Mouse (Mus musculus) E14TG2a.4 (cell line): ENCODE measurements around the gene Akap1.

Experiments used
- CTCF ChIP-seq: conservative IDR thresholded peaks from 2 replicates; pipeline ENCODE4 v1.5.1; 2014; ENCODE audit warnings: low read length
- NANOG ChIP-seq: IDR thresholded peaks from 2 replicates; pipeline ENCODE4 v1.6.1; 2014; ENCODE audit warnings: borderline replicate concordance, low read length, mixed read lengths
- POU5F1 ChIP-seq: IDR thresholded peaks from 2 replicates; pipeline ENCODE4 v1.6.1; 2014; ENCODE audit warnings: low read length, borderline replicate concordance

GRCm38 (mm10) chr11:88898380-88898763 is 34.0 kb upstream of the Akap1 start:
- no peak for TF ChIP-seq CTCF
- TF ChIP-seq POU5F1: no peak
- TF ChIP-seq NANOG: no peak
